Mouse (Mus musculus): ENCODE results near the gene Kirrel3. TPM values are rescaled to one million over a fixed set of nuclear protein-coding genes. Genes with fewer than 3 reads are reported as not detected.

The Kirrel3 gene
- polyA plus RNA-seq, 1 experiment from 2014 or later: 0.72 TPM

- WGBS: 31% methylated on average over 15 of the region's 15 CpGs
- no peaks in the 10 kb centered on the region for H3K36me3 ChIP-seq (ENCODE audit: insufficient read depth, low read length)
- H3K4me3 ChIP-seq (ENCODE audit: low read depth, low read length): no peak overlapping the region
- ATAC-seq: no peak
- peak; percentile 42 for DNase-seq (ENCODE audit: low spot score)
- no peak overlapping the region for H3K4me2 ChIP-seq (replicated peaks; ENCODE audit: low read depth, low read length)
- peak overlapping the region; percentile 74 for H3K27ac ChIP-seq (ENCODE audit: low read length)
- no peaks in the 10 kb centered on the region for H3K4me1 ChIP-seq (ENCODE audit: insufficient read depth, low read depth, low read length)
- H3K27me3 ChIP-seq (replicated peaks; ENCODE audit: insufficient read depth, low read length): no peaks in the 10 kb centered on the region
- no peak overlapping the region for H3K9ac ChIP-seq (replicated peaks; ENCODE audit: low read depth)
- TF ChIP-seq CTCF (IDR thresholded peaks at IDR 0.05) (no peak), EP300 (IDR thresholded peaks at IDR 0.05) (no peak)
- no peaks in the 10 kb centered on the region for H3K9me3 ChIP-seq (ENCODE audit: low read length)
Observed at GRCm38 (mm10) chr9:35044458-35044857, 558.8 kb downstream of the Kirrel3 start.

- DNase-seq (ENCODE audit: low spot score) (peak; percentile 78), ATAC-seq (peak; percentile 75)
- Histone ChIP-seq H3K27ac (ENCODE audit: low read length) (peak overlapping the region; percentile 74), H3K4me3 (ENCODE audit: low read depth, low read length) (no peak overlapping the region), H3K9ac (replicated peaks; ENCODE audit: low read depth) (no peak overlapping the region), H3K27me3 (replicated peaks; ENCODE audit: insufficient read depth, low read length) (no peaks in the 10 kb centered on the region), H3K36me3 (ENCODE audit: insufficient read depth, low read length) (no peaks in the 10 kb centered on the region), H3K4me2 (replicated peaks; ENCODE audit: low read depth, low read length) (no peak overlapping the region), H3K9me3 (ENCODE audit: low read length) (no peaks in the 10 kb centered on the region), H3K4me1 (ENCODE audit: insufficient read depth, low read depth, low read length) (no peaks in the 10 kb centered on the region)
- no peak for TF ChIP-seq EP300 (IDR thresholded peaks at IDR 0.05)
- no peak for TF ChIP-seq CTCF (IDR thresholded peaks at IDR 0.05)
- 42% methylated on average over 11 of the region's 11 CpGs for WGBS
Observed at GRCm38 (mm10) chr9:35045031-35045531, 559.4 kb downstream of the Kirrel3 start.

GRCm38 (mm10) chr9:35045756-35046155 is 560.1 kb downstream of the Kirrel3 start:
- Histone ChIP-seq H3K4me1 (ENCODE audit: insufficient read depth, low read depth, low read length) (no peaks in the 10 kb centered on the region), H3K36me3 (ENCODE audit: insufficient read depth, low read length) (no peaks in the 10 kb centered on the region), H3K27ac (ENCODE audit: low read length) (peak overlapping the region; percentile 74), H3K9ac (replicated peaks; ENCODE audit: low read depth) (no peak overlapping the region), H3K4me2 (replicated peaks; ENCODE audit: low read depth, low read length) (no peak overlapping the region), H3K27me3 (replicated peaks; ENCODE audit: insufficient read depth, low read length) (no peaks in the 10 kb centered on the region), H3K9me3 (ENCODE audit: low read length) (no peaks in the 10 kb centered on the region), H3K4me3 (ENCODE audit: low read depth, low read length) (no peak overlapping the region)
- DNase-seq (ENCODE audit: low spot score) (peak; percentile 95), ATAC-seq (peak; percentile 87)
- TF ChIP-seq EP300 (IDR thresholded peaks at IDR 0.05) (peak; percentile 54; the same call in 1 of the 2 replicates), CTCF (IDR thresholded peaks at IDR 0.05) (peak; percentile 38)
- WGBS: 58% methylated on average over 2 of the region's 2 CpGs

GRCm38 (mm10) chr9:35048449-35048848 is 562.8 kb downstream of the Kirrel3 start:
- WGBS: 55% methylated on average over 6 of the region's 6 CpGs
- no peaks in the 10 kb centered on the region for H3K9me3 ChIP-seq (ENCODE audit: low read length)
- no peak for ATAC-seq

GRCm38 (mm10) chr9:35049891-35050527 is 564.3 kb downstream of the Kirrel3 start:
- Histone ChIP-seq H3K4me1 (ENCODE audit: insufficient read depth, low read depth, low read length) (no peaks in the 10 kb centered on the region), H3K9ac (replicated peaks; ENCODE audit: low read depth) (no peak overlapping the region), H3K4me3 (ENCODE audit: low read depth, low read length) (no peak overlapping the region), H3K9me3 (ENCODE audit: low read length) (no peaks in the 10 kb centered on the region), H3K27me3 (replicated peaks; ENCODE audit: insufficient read depth, low read length) (no peaks in the 10 kb centered on the region), H3K4me2 (replicated peaks; ENCODE audit: low read depth, low read length) (no peak overlapping the region), H3K36me3 (ENCODE audit: insufficient read depth, low read length) (peaks cover 17% of the 10 kb centered on the region; the same call in 1 of the 2 replicates), H3K27ac (ENCODE audit: low read length) (no peak overlapping the region)
- TF ChIP-seq EP300 (IDR thresholded peaks at IDR 0.05): no peak
- TF ChIP-seq CTCF (IDR thresholded peaks at IDR 0.05): no peak
- ATAC-seq (no peak), DNase-seq (ENCODE audit: low spot score) (no peak)
- WGBS: 68% methylated on average over 3 of the region's 3 CpGs

More at GRCm38 (mm10) chr9:35048449-35048848, 562.8 kb downstream of the Kirrel3 start:
- H3K36me3 ChIP-seq (ENCODE audit: insufficient read depth, low read length): peaks cover 11% of the 10 kb centered on the region; the same call in 1 of the 2 replicates
- no peaks in the 10 kb centered on the region for H3K4me1 ChIP-seq (ENCODE audit: insufficient read depth, low read depth, low read length)
- no peaks in the 10 kb centered on the region for H3K27me3 ChIP-seq (replicated peaks; ENCODE audit: insufficient read depth, low read length)
- H3K4me2 ChIP-seq (replicated peaks; ENCODE audit: low read depth, low read length): no peak overlapping the region
- no peak overlapping the region for H3K27ac ChIP-seq (ENCODE audit: low read length)
- no peak overlapping the region for H3K4me3 ChIP-seq (ENCODE audit: low read depth, low read length)
- H3K9ac ChIP-seq (replicated peaks; ENCODE audit: low read depth): no peak overlapping the region
- DNase-seq (ENCODE audit: low spot score): no peak
- no peak for TF ChIP-seq CTCF (IDR thresholded peaks at IDR 0.05)
- no peak for TF ChIP-seq EP300 (IDR thresholded peaks at IDR 0.05)

GRCm38 (mm10) chr9:35050701-35051454 is 565.2 kb downstream of the Kirrel3 start:
- Histone ChIP-seq H3K4me1 (ENCODE audit: insufficient read depth, low read depth, low read length) (no peaks in the 10 kb centered on the region), H3K27ac (ENCODE audit: low read length) (no peak overlapping the region), H3K4me2 (replicated peaks; ENCODE audit: low read depth, low read length) (no peak overlapping the region), H3K36me3 (ENCODE audit: insufficient read depth, low read length) (peaks cover 17% of the 10 kb centered on the region; the same call in 1 of the 2 replicates), H3K27me3 (replicated peaks; ENCODE audit: insufficient read depth, low read length) (no peaks in the 10 kb centered on the region), H3K4me3 (ENCODE audit: low read depth, low read length) (no peak overlapping the region), H3K9me3 (ENCODE audit: low read length) (no peaks in the 10 kb centered on the region), H3K9ac (replicated peaks; ENCODE audit: low read depth) (no peak overlapping the region)
- 90% methylated on average over 6 of the region's 6 CpGs for WGBS
- TF ChIP-seq CTCF (IDR thresholded peaks at IDR 0.05) (no peak), EP300 (IDR thresholded peaks at IDR 0.05) (no peak)
- ATAC-seq: no peak
- no peak for DNase-seq (ENCODE audit: low spot score)

Data from lung, postnatal 0 days (tissue).